In genomic region chr11:100402682-100403081, GRCm38 (mm10) we compare ENCODE assay signal across 12 mouse cellular contexts. TPM values are rescaled to one million over a fixed set of nuclear protein-coding genes. Genes with fewer than 3 reads are reported as not detected.
A peak's percentile ranks its signal among the peaks of the same experiment; 100 is the strongest.
DNase-seq lines count a peak whose midpoint lies in the region; ATAC-seq and TF ChIP-seq lines count a peak whose summit lies in the region.
"Had no signal": no experiment of that assay in that cellular context is flagged by ENCODE, and none has a peak within 500 bp of the region (broad histone marks: within the 10 kb centered on the region; RNA-seq: fewer than 3 reads in every experiment).

No protein-coding gene starts in this region.

- H3K4me2 ChIP-seq in lung, embryonic 16.5 days (ENCODE audit: low read depth, low read length) = no peak overlapping the region
- H3K4me2 ChIP-seq in stomach, postnatal 0 days (replicated peaks; ENCODE audit: low read depth) = peak overlapping the region; percentile 27
- H3K4me2 ChIP-seq: hindbrain, embryonic 12.5 days had no signal

- no peak overlapping the region for H3K9ac ChIP-seq in lung, embryonic 16.5 days (ENCODE audit: low read length)
- H3K9ac ChIP-seq in stomach, postnatal 0 days (ENCODE audit: low read length) = peak overlapping the region; percentile 31; the same call in 1 of the 2 replicates
- H3K9ac ChIP-seq: hindbrain, embryonic 12.5 days had no signal

- no peak for TF ChIP-seq EP300 in stomach, postnatal 0 days (optimal IDR thresholded peaks at IDR 0.05)

- WGBS in heart, embryonic 10.5 days = 40% methylated on average over 2 of the region's 2 CpGs
- 50% methylated on average over 2 of the region's 2 CpGs for WGBS in lung, embryonic 16.5 days
- WGBS in stomach, postnatal 0 days = 56% methylated on average over 2 of the region's 2 CpGs

- peak overlapping the region; percentile 88 for H3K27ac ChIP-seq in heart, embryonic 10.5 days
- peak overlapping the region; percentile 90 for H3K27ac ChIP-seq in lung, embryonic 16.5 days (ENCODE audit: low read length)
- H3K27ac ChIP-seq in stomach, postnatal 0 days (replicated peaks) = peak overlapping the region; percentile 88
- H3K27ac ChIP-seq: hindbrain, embryonic 12.5 days had no signal

- peaks cover 74% of the 10 kb centered on the region for H3K4me1 ChIP-seq in heart, embryonic 10.5 days
- H3K4me1 ChIP-seq in megakaryocyte, embryonic 14.5 days = peaks cover 60% of the 10 kb centered on the region
- peaks cover 29% of the 10 kb centered on the region for H3K4me1 ChIP-seq in lung, embryonic 16.5 days (replicated peaks; ENCODE audit: control insufficient read depth, insufficient read depth, low read length)
- peaks cover 12% of the 10 kb centered on the region; the same call in 1 of the 2 replicates for H3K4me1 ChIP-seq in stomach, postnatal 0 days (replicated peaks; ENCODE audit: control insufficient read depth, insufficient read depth)

- DNase-seq in heart, embryonic 10.5 days (ENCODE audit: low spot score) = no peak
- DNase-seq in heart, adult 8-10 months (ENCODE audit: low spot score) = no peak
- DNase-seq in stomach, postnatal 0 days (ENCODE audit: low spot score) = peak; percentile 92
- DNase-seq in thymus, postnatal 4 days = no peak
- no peak for DNase-seq in embryo, embryonic 10 days (ENCODE audit: low spot score)
- DNase-seq: left cerebral cortex, postnatal 4 days; thymus, postnatal 25 days had no signal

- ATAC-seq in megakaryocyte, adult 5-6 weeks (ENCODE audit: poor library complexity, severe bottlenecking) = no peak
- ATAC-seq in lung, embryonic 16.5 days (ENCODE audit: low read depth) = peak; percentile 49
- ATAC-seq in stomach, postnatal 0 days (ENCODE audit: low FRiP score, low TSS enrichment) = peak; percentile 77

- H3K4me3 ChIP-seq in heart, embryonic 10.5 days = peak overlapping the region; percentile 42
- H3K4me3 ChIP-seq in megakaryocyte, embryonic 14.5 days (replicated peaks) = peak overlapping the region; percentile 56
- no peak overlapping the region for H3K4me3 ChIP-seq in lung, embryonic 16.5 days (ENCODE audit: low read length)
- no peak overlapping the region for H3K4me3 ChIP-seq in stomach, postnatal 0 days (ENCODE audit: low read depth, low read length)
- H3K4me3 ChIP-seq: hindbrain, embryonic 12.5 days had no signal

- peaks cover 5% of the 10 kb centered on the region; the same call in 1 of the 2 replicates for H3K36me3 ChIP-seq in heart, embryonic 10.5 days
- H3K36me3 ChIP-seq in megakaryocyte, embryonic 14.5 days (replicated peaks; ENCODE audit: low read length) = no peaks in the 10 kb centered on the region
- no peaks in the 10 kb centered on the region for H3K36me3 ChIP-seq in lung, embryonic 16.5 days (ENCODE audit: control insufficient read depth, insufficient read depth, low read length)
- no peaks in the 10 kb centered on the region; the same call in 1 of the 2 replicates for H3K36me3 ChIP-seq in stomach, postnatal 0 days (ENCODE audit: control insufficient read depth, insufficient read depth, low read length)
- H3K36me3 ChIP-seq: hindbrain, embryonic 12.5 days had no signal

- H3K9me3 ChIP-seq in heart, embryonic 10.5 days = no peaks in the 10 kb centered on the region
- H3K9me3 ChIP-seq in megakaryocyte, embryonic 14.5 days = no peaks in the 10 kb centered on the region
- no peaks in the 10 kb centered on the region for H3K9me3 ChIP-seq in lung, embryonic 16.5 days (ENCODE audit: control insufficient read depth, low read length)
- H3K9me3 ChIP-seq in stomach, postnatal 0 days (ENCODE audit: control insufficient read depth, low read length) = no peaks in the 10 kb centered on the region
- H3K9me3 ChIP-seq: hindbrain, embryonic 12.5 days had no signal

- no peak for TF ChIP-seq CTCF in stomach, postnatal 0 days (IDR thresholded peaks at IDR 0.05; ENCODE audit: low read depth)

- H3K27me3 ChIP-seq in heart, embryonic 10.5 days (ENCODE audit: insufficient read depth, poor library complexity, severe bottlenecking) = no peaks in the 10 kb centered on the region
- H3K27me3 ChIP-seq in megakaryocyte, embryonic 14.5 days (replicated peaks) = peaks cover 20% of the 10 kb centered on the region
- H3K27me3 ChIP-seq in lung, embryonic 16.5 days (ENCODE audit: control insufficient read depth, insufficient read depth, low read depth, low read length) = no peaks in the 10 kb centered on the region
- no peaks in the 10 kb centered on the region for H3K27me3 ChIP-seq in stomach, postnatal 0 days (ENCODE audit: control insufficient read depth, insufficient read depth, low read length)
- H3K27me3 ChIP-seq: hindbrain, embryonic 12.5 days had no signal

RNA-seq across cellular contexts. Expression of gene Jup, which starts 5.1 kb away (rescaled TPM):
- polyA plus RNA-seq in heart, embryonic 10.5 days (2016; fragmentation: Nextera tagmentation; extraction: Ambion mirVana) = 91.3 and 112 TPM in 2 replicates
- total RNA-seq in heart, adult 8-10 months (2022) = 100 to 1,000 TPM; 224 to 279 (median 261) TPM
- polyA plus RNA-seq in megakaryocyte, embryonic 14.5 days (2012; ENCODE audit: insufficient read depth, low replicate concordance) = 6.4 and 9.4 TPM in 2 replicates
- 3.5 and 3.9 TPM in 2 replicates for total RNA-seq in megakaryocyte, adult 5-6 weeks (2015)
- total RNA-seq in megakaryocyte, adult 5-6 weeks (2017) = 1.5 and 5.1 TPM in 2 replicates
- 165 and 167 TPM in 2 replicates for polyA plus RNA-seq in lung, embryonic 16.5 days (2015; fragmentation: Nextera tagmentation; extraction: Ambion mirVana)
- 234 and 259 TPM in 2 replicates for polyA plus RNA-seq in stomach, postnatal 0 days (2015; fragmentation: Nextera tagmentation; extraction: Ambion mirVana)

RNA-seq across cellular contexts. Expression of gene P3h4, which starts 12.0 kb away (rescaled TPM):
- polyA plus RNA-seq in heart, embryonic 10.5 days (2016; fragmentation: Nextera tagmentation; extraction: Ambion mirVana) = 71.1 and 81.8 TPM in 2 replicates
- 10 to 100 TPM; 13.7 to 19.4 (median 16.4) TPM for total RNA-seq in heart, adult 8-10 months (2022)
- polyA plus RNA-seq in megakaryocyte, embryonic 14.5 days (2012; ENCODE audit: insufficient read depth, low replicate concordance) = not detected in 2 replicates
- not detected in 2 replicates for total RNA-seq in megakaryocyte, adult 5-6 weeks (2015)
- total RNA-seq in megakaryocyte, adult 5-6 weeks (2017) = 0.08 TPM in 1 of 2 replicates, not detected in the other
- 68.3 and 68.8 TPM in 2 replicates for polyA plus RNA-seq in lung, embryonic 16.5 days (2015; fragmentation: Nextera tagmentation; extraction: Ambion mirVana)
- polyA plus RNA-seq in stomach, postnatal 0 days (2015; fragmentation: Nextera tagmentation; extraction: Ambion mirVana) = 40.6 and 43.2 TPM in 2 replicates

RNA-seq across cellular contexts. Expression of gene Fkbp10, which starts 12.8 kb away (rescaled TPM):
- 107 and 123 TPM in 2 replicates for polyA plus RNA-seq in heart, embryonic 10.5 days (2016; fragmentation: Nextera tagmentation; extraction: Ambion mirVana)
- 10 to 100 TPM in 1 of 4 experiments, 1 to 10 TPM in 3; 9.0 to 11.1 (median 9.0) TPM for total RNA-seq in heart, adult 8-10 months (2022)
- polyA plus RNA-seq in megakaryocyte, embryonic 14.5 days (2012; ENCODE audit: insufficient read depth, low replicate concordance) = 0.22 TPM in 1 of 2 replicates, not detected in the other
- total RNA-seq in megakaryocyte, adult 5-6 weeks (2015) = 0.09 TPM in 1 of 2 replicates, not detected in the other
- not detected in 2 replicates for total RNA-seq in megakaryocyte, adult 5-6 weeks (2017)
- polyA plus RNA-seq in lung, embryonic 16.5 days (2015; fragmentation: Nextera tagmentation; extraction: Ambion mirVana) = 148 and 152 TPM in 2 replicates
- polyA plus RNA-seq in stomach, postnatal 0 days (2015; fragmentation: Nextera tagmentation; extraction: Ambion mirVana) = 59.5 and 62.1 TPM in 2 replicates
- total RNA-seq: common myeloid progenitor, adult 5-6 weeks had no signal

RNA-seq across cellular contexts. Expression of gene Nt5c3b, which starts 38.9 kb away (rescaled TPM):
- polyA plus RNA-seq in heart, embryonic 10.5 days (2016; fragmentation: Nextera tagmentation; extraction: Ambion mirVana) = 124 and 128 TPM in 2 replicates
- total RNA-seq in heart, adult 8-10 months (2022) = 10 to 100 TPM; 18.8 to 28.0 (median 25.2) TPM
- polyA plus RNA-seq in megakaryocyte, embryonic 14.5 days (2012; ENCODE audit: insufficient read depth, low replicate concordance) = 48.3 and 86.4 TPM in 2 replicates
- 8.8 and 9.8 TPM in 2 replicates for total RNA-seq in megakaryocyte, adult 5-6 weeks (2015)
- 7.3 and 9.6 TPM in 2 replicates for total RNA-seq in megakaryocyte, adult 5-6 weeks (2017)
- 126 and 129 TPM in 2 replicates for polyA plus RNA-seq in lung, embryonic 16.5 days (2015; fragmentation: Nextera tagmentation; extraction: Ambion mirVana)
- polyA plus RNA-seq in stomach, postnatal 0 days (2015; fragmentation: Nextera tagmentation; extraction: Ambion mirVana) = 69.6 and 70.7 TPM in 2 replicates

RNA-seq across cellular contexts. Expression of gene Klhl10, which starts 39.0 kb away (rescaled TPM):
- polyA plus RNA-seq in heart, embryonic 10.5 days (2016; fragmentation: Nextera tagmentation; extraction: Ambion mirVana) = 0.71 and 0.90 TPM in 2 replicates
- total RNA-seq in heart, adult 8-10 months (2022) = under 1 TPM; 0.59 to 0.90 (median 0.77) TPM
- polyA plus RNA-seq in megakaryocyte, embryonic 14.5 days (2012; ENCODE audit: insufficient read depth, low replicate concordance) = 0.56 TPM in 1 of 2 replicates, not detected in the other
- not detected in 2 replicates for total RNA-seq in megakaryocyte, adult 5-6 weeks (2015)
- not detected in 2 replicates for total RNA-seq in megakaryocyte, adult 5-6 weeks (2017)
- polyA plus RNA-seq in lung, embryonic 16.5 days (2015; fragmentation: Nextera tagmentation; extraction: Ambion mirVana) = 0.60 and 0.73 TPM in 2 replicates
- 0.16 and 0.22 TPM in 2 replicates for polyA plus RNA-seq in stomach, postnatal 0 days (2015; fragmentation: Nextera tagmentation; extraction: Ambion mirVana)
- total RNA-seq: common myeloid progenitor, adult 5-6 weeks had no signal

Comparison
In these comparisons a context has a peak if more than half of its experiments do, and no peak if none do; other contexts are left out.
1. H3K4me3 ChIP-seq: peak in heart, embryonic 10.5 days (single experiment) and megakaryocyte, embryonic 14.5 days (single experiment); none in lung, embryonic 16.5 days (single experiment) and stomach, postnatal 0 days (single experiment).
2. RNA of gene P3h4, which starts 12.0 kb away (polyA plus RNA-seq): 71.1 to 81.8 TPM in heart, embryonic 10.5 days, 68.3 to 68.8 TPM in lung, embryonic 16.5 days and 40.6 to 43.2 TPM in stomach, postnatal 0 days; not detected in megakaryocyte, embryonic 14.5 days; every median in the first group is over 10 times any median in the second.
3. RNA of gene Fkbp10, which starts 12.8 kb away (polyA plus RNA-seq): 148 to 152 TPM in lung, embryonic 16.5 days, 107 to 123 TPM in heart, embryonic 10.5 days and 59.5 to 62.1 TPM in stomach, postnatal 0 days; 0.22 TPM in megakaryocyte, embryonic 14.5 days; every median in the first group is over 10 times any median in the second.
4. Peak in every context shown above with its lines, with median percentiles within 50 percentile points of each other: H3K27ac ChIP-seq.